Mouse (Mus musculus) lung, adult 2 months (tissue): ENCODE measurements around the gene Hnrnph3. TPM values are rescaled to one million over a fixed set of nuclear protein-coding genes. Genes with fewer than 3 reads are reported as not detected.
A peak's percentile ranks its signal among the peaks of the same experiment; 100 is the strongest.

Experiments used
- DNase-seq: peaks from one replicate; pipeline ENCODE4 v3.0.0; 2022
- H3K4me1 ChIP-seq: fragments of 200-500 bp; 2 replicates; pipeline ENCODE4 v1.6.1; 2011; ENCODE audit warnings: low read length; ENCODE audit not compliant: control insufficient read depth, insufficient read depth
- H3K4me3 ChIP-seq: fragments of 200-500 bp; replicated peaks from 2 replicates; pipeline ENCODE3; 2011; ENCODE audit warnings: low read depth, mild to moderate bottlenecking, control low read depth, low read length; ENCODE audit errors: extremely low read depth
- CTCF ChIP-seq: fragments of 200-500 bp; IDR thresholded peaks from 2 replicates; pipeline ENCODE4 v1.5.1; 2011; ENCODE audit warnings: mild to moderate bottlenecking, low read length, control low read depth; ENCODE audit not compliant: insufficient read depth
- POLR2A ChIP-seq: fragments of 200-500 bp; IDR thresholded peaks from 2 replicates; pipeline ENCODE4 v1.6.1; 2011; ENCODE audit warnings: low read depth, mild to moderate bottlenecking, control low read depth, low read length, borderline replicate concordance; ENCODE audit errors: extremely low read depth
- WGBS: fragments of 180-500 bp; shearing (Covaris S2); methylation state at CpG from one replicate; pipeline ENCODE4 v1.1.7; 2018; 5-methylcytosine and 5-hydroxymethylcytosine counted together
- polyA plus RNA-seq: library from polyadenylated mRNA; depleted of rRNA; stranded (reverse); fragments of >200 nt; gene quantifications from 2 replicates; pipeline ENCODE4 v1.2.3, GENCODE M21; 2012

Gene Hnrnph3
- polyA plus RNA-seq, 1 experiment, result 27.5 TPM

DNA sequence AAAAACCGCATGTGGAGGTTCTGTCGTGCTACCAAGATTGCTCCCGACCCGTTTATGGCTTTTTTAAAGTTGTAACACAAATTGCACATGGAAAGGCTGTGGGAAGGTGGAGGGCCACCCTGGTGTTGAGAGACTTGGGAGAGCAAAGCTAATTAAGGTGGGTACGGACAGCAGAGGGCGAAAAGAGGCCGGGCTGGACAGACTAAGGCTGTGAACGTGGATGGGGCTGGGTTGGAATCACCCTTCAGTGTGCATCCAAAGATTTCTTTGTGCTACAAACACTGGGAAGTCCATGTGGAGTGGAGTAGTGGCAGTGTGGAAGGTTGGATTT lies 528 bp upstream of the Hnrnph3 start:
- no peak for DNase-seq
- Histone ChIP-seq H3K4me1 (peaks cover 4% of the 10 kb centered on the region), H3K4me3 (peak overlapping the region; percentile 83)
- TF ChIP-seq POLR2A (no peak; the same call in 1 of the 2 replicates), CTCF (peak; percentile 36)
- WGBS, result 0% methylated on average over 8 of the region's 8 CpGs

- DNase-seq, result peak; percentile 75
- peaks cover 4% of the 10 kb centered on the region for H3K4me1 ChIP-seq
- no peak for TF ChIP-seq POLR2A
- TF ChIP-seq CTCF, result no peak
- WGBS, result under 1% methylated on average over 64 of the region's 68 CpGs
- peak overlapping the region; percentile 94 for H3K4me3 ChIP-seq
Measured at GRCm38 (mm10) chr10:63023121-63023748, 782 bp downstream of the Hnrnph3 start.

GRCm38 (mm10) chr10:63022541-63023120 lies 1.4 kb downstream of the Hnrnph3 start:
- DNase-seq, result no peak
- under 1% methylated on average over 27 of the region's 27 CpGs for WGBS
- Histone ChIP-seq H3K4me1 (peaks cover 4% of the 10 kb centered on the region), H3K4me3 (peak overlapping the region; percentile 94)
- TF ChIP-seq CTCF (no peak), POLR2A (no peak)

GRCm38 (mm10) chr10:63021702-63022101 lies 2.3 kb downstream of the Hnrnph3 start:
- Histone ChIP-seq H3K4me3 (no peak overlapping the region), H3K4me1 (peaks cover 4% of the 10 kb centered on the region)
- TF ChIP-seq POLR2A, result no peak
- no peak for TF ChIP-seq CTCF
- no peak for DNase-seq
- 21% methylated on average over 4 of the region's 4 CpGs for WGBS

GRCm38 (mm10) chr10:63019304-63019703 lies 4.7 kb downstream of the Hnrnph3 start:
- no peak overlapping the region for H3K4me3 ChIP-seq
- 77% methylated on average over 6 of the region's 6 CpGs for WGBS
- peaks cover 4% of the 10 kb centered on the region for H3K4me1 ChIP-seq
- TF ChIP-seq POLR2A (no peak), CTCF (no peak)
- DNase-seq, result no peak

GRCm38 (mm10) chr10:63014168-63014567 lies 9.8 kb downstream of the Hnrnph3 start:
- Histone ChIP-seq H3K4me1 (no peaks in the 10 kb centered on the region), H3K4me3 (no peak overlapping the region)
- WGBS, result 74% methylated on average over 9 of the region's 9 CpGs
- TF ChIP-seq POLR2A (no peak), CTCF (no peak)
- peak; percentile 11 for DNase-seq

GRCm38 (mm10) chr10:63013476-63013875 lies 10.5 kb downstream of the Hnrnph3 start:
- TF ChIP-seq POLR2A (no peak), CTCF (no peak)
- DNase-seq, result no peak
- WGBS, result 68% methylated on average over 3 of the region's 3 CpGs
- Histone ChIP-seq H3K4me3 (no peak overlapping the region), H3K4me1 (no peaks in the 10 kb centered on the region)

DNA sequence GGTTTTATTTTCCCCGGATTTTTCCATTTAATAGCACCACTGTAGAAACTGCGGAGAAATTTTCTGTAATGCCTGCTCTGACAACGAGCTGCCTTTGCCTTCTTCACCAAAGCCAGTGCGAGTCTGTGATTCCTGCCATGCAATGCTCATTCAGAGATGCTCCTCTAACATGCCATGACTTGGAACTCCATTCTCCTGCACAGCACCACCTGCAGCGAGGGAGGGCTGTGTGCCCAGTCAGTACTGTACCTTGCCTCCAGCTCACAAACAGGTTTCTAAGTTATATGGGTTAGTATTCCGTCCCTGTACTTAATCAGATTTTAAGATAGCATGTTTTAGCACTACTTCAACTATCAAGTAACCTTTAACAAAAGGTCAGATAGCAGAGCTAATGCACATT lies 12.5 kb downstream of the Hnrnph3 start:
- Histone ChIP-seq H3K4me1 (no peaks in the 10 kb centered on the region), H3K4me3 (no peak overlapping the region)
- no peak for TF ChIP-seq CTCF
- TF ChIP-seq POLR2A, result no peak
- no peak for DNase-seq
- 86% methylated on average over 6 of the region's 6 CpGs for WGBS

DNA sequence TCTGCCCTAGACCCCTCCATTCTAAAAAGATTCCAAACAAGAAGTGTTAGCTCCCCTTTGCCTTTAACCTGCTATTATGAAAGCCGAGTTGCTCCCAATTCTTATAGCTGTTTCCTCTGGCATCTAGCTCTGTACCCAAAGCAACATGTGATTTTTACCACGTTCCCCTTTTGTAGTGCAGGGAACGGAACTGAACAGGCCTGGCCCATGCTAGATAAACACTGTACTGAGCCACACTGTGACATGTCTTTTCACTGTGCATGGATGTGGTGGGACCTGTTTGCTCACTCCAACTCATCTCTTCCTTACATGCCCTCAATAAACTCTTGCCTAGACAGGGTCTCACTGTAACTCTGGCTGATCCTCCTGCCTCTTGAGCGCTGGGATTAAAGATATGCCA lies 13.7 kb downstream of the Hnrnph3 start:
- no peaks in the 10 kb centered on the region for H3K4me1 ChIP-seq
- no peak overlapping the region for H3K4me3 ChIP-seq
- WGBS, result 62% methylated on average over 4 of the region's 4 CpGs
- DNase-seq, result no peak
- no peak for TF ChIP-seq POLR2A
- no peak for TF ChIP-seq CTCF

GRCm38 (mm10) chr10:63008193-63008592 lies 15.8 kb downstream of the Hnrnph3 start:
- Histone ChIP-seq H3K4me1 (no peaks in the 10 kb centered on the region), H3K4me3 (no peak overlapping the region)
- TF ChIP-seq POLR2A (no peak), CTCF (no peak)
- 47% methylated on average over 3 of the region's 3 CpGs for WGBS
- DNase-seq, result no peak

- TF ChIP-seq CTCF (no peak), POLR2A (no peak)
- Histone ChIP-seq H3K4me1 (no peaks in the 10 kb centered on the region), H3K4me3 (no peak overlapping the region)
- DNase-seq, result no peak
- 89% methylated on average over 9 of the region's 9 CpGs for WGBS
Measured at GRCm38 (mm10) chr10:63004556-63004955, 19.5 kb downstream of the Hnrnph3 start.
